Mouse (Mus musculus): ENCODE measurements at regions not wholly inside any gene's neighbourhood (a gene's known extent, or its start where the extent isn't known, plus 50 kb on each side); places are given as distances from the start of the nearest gene placed in this dataset.

DNA sequence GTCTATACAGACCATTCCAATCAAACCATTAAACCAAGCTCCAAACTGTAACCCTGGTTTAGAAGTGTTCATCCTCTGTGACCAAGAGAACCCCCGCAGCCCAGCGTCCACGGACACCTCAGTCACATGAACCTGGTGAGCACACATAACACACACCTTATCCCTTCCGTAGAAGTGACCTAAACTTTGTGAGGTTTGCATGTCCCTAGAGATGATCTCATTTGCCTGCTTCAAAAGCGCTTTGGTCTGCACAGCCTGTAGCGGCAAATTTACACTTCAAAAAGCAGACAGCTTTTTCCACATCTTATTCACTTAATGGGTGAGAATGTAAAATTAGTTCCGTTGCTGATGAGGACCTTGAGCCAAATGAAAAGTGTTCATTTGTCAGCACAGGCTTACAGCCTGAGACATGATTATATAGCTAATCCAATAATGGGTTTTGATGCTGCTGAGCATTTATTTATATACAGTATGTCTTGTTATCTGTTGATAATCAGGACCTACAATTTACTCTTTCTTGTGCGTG is 122.3 kb upstream of the Lmo4 start:
- intact Hi-C loops (cut with DNase I): no loop called here
- DNase-seq: no peak

DNA sequence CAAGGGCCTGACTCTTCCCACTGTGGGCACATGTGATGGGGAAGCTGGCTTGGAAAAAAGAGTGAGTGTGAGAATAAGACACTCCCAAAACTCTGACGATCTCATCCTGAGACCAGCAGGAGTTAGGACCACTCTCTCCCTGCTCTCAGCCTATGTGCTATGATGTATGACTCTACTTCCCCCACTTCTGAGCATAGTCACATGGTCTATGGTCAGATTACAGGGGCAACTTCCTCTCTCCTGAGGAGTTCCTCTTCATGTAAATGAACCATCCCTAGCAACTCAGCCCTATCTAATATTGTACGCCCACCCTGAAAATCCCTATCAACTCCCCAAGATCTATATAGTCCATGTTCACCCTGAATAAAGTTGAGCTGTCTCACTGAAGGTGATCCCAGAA is 120.0 kb upstream of the Lmo4 start:
- intact Hi-C loops (cut with DNase I): no loop called here
- DNase-seq: no peak

DNA sequence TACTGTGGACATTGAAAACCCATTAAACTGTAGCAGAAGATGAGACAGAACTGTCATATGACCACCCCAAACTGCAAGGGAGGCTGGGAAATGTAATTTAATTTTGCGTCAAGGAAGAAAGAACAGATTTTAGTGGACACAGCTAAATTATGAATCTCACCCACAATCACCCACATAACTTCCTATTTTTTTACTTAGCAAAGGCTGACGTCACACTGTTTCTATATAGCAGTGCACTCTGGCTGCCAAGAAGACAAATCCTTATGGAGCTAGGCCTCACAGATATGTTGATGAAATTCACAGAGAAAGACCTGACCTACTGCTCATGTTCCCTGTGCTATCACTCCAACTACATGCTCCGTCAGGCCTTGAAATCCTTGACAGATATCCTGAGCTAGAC is 118.5 kb upstream of the Lmo4 start:
- no peak for DNase-seq
- intact Hi-C loops (cut with DNase I): no loop called here

DNA sequence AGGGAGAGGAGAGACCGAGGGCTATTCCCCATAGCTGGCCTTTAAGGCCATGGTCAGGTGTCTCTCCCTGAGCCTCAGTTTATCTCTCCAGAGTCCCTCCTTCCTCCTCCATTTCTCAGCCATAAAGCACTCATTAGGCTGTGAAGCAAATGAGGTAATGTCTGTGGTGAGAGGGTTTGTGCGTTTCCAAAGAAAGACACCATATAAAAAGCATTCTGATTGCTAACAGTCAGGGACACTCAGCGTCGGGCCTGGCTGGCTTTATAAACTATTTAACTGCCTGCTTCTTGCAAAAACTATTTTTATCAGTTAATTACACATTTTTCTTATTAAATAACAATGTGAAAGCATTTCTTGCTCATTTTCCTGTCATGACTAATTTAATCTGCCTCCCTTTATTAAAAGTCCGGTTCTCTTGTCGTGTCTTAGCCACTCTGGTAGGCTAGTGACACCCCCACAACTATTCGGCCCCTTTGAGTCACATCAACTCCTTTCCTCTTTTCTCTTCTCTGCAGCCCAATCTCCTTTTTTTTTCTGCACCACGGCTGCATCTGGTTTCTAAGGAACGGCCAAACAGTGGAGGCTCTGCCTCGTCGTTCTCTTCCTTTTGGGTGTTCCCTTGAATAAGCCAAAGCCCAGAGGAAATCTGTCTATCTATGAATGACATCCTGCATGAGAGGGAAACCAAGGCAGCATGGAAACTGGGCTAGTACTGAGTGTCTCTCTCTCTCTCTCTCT is 114.6 kb upstream of the Lmo4 start:
- DNase-seq: peak; percentile 4 to 8
- intact Hi-C loops (cut with DNase I): no loop called here

GRCm38 (mm10) chr3:144318761-144319467 is 113.9 kb upstream of the Lmo4 start:
- peak; percentile 3 to 7 for DNase-seq
- intact Hi-C loops (cut with DNase I): no loop called here

- no peak for DNase-seq
- intact Hi-C loops (cut with DNase I): no loop called here
Measured at GRCm38 (mm10) chr3:144310748-144311147, 105.7 kb upstream of the Lmo4 start.

DNA sequence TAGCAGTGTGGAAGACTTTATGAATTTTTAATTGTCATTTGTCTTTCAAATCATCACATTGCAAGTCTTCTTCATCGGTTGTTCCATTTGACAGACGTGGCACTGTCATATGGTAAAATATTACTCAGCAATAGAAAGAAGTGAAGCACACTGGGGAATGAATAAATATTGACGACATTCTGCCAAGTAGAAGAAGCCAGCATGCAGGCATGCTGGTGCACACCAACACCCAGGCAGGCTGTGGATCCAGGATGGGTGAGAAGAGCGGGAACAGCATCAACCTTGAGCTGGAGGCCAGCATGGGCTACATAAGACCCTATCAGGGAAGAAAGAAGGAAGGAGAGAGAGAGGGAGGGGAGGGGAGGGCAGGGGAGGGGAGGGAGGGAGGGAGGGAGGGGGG is 103.6 kb upstream of the Lmo4 start:
- no peak for DNase-seq
- intact Hi-C loops (cut with DNase I): no loop called here

GRCm38 (mm10) chr3:144307557-144307956 is 102.5 kb upstream of the Lmo4 start:
- DNase-seq: no peak

DNA sequence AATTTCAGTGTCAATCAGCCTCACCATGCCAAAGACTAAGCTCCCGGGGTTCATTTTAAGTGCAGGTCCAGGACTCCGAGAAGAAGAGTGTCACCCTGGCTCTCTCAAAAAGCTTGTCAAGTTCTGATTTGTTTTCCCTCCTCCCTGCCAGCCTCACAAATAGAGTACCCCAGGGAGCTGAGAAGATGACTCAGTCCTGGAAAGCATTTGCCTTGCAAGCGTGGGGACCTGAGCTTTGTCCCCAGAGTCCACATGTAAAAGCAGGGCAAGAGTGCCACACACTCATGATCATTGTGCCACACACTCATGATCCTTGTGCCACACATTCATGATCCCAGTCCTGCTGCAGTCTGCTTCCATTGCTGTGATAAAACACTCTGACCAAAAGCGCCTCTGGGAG is 100.4 kb upstream of the Lmo4 start:
- no peak for DNase-seq
- intact Hi-C loops (cut with DNase I): no loop called here

More at GRCm38 (mm10) chr3:144307557-144307956, 102.5 kb upstream of the Lmo4 start:
- intact Hi-C loops (cut with DNase I): no loop called here

- DNase-seq: no peak
- intact Hi-C loops (cut with DNase I): no loop called here
Measured at GRCm38 (mm10) chr3:144304924-144305323, 99.9 kb upstream of the Lmo4 start.

- intact Hi-C loops (cut with DNase I): no loop called here
Measured at GRCm38 (mm10) chr3:144302626-144303025, 97.6 kb upstream of the Lmo4 start.

DNA sequence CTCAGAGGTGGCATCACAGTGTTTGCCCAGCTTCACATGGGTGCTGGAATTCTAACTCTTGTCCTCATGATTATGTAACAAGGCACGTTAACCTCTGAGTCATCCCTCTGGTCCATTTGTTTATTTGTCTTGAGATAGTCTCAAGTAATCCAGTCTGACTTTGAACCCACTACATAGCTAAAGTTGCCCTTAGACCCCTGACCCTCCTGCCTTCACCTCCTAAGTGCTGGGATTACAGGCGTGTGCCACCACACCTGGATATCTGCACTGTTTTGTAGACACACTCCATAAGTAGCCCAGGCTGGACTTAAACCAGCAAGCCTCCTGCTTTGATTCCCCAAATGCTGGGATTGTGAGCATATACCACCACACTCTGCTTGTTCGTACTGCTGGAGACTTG is 96.0 kb upstream of the Lmo4 start:
- intact Hi-C loops (cut with DNase I): no loop called here
- no peak for DNase-seq

More at GRCm38 (mm10) chr3:144302626-144303025, 97.6 kb upstream of the Lmo4 start:
- DNase-seq: no peak

DNA sequence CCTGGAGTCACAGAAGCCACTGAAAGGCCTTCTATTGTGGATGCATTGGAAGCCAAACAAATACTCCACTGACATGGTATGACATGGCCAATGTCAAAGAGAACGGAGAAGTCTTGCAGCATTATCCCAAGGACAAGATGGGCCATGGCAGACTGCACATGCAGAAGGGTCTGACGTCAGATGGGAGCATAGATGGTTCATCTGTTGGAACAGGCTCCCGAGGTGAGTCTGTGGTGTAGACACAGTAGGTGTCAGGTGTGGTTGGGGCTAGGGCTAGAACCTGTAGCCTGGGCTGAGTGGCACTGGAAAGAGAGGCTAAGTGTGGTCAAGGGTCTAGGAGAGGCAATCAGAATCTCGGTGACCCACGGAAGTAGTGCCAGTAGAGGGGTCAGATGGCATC is 94.2 kb upstream of the Lmo4 start:
- intact Hi-C loops (cut with DNase I): no loop called here

DNA sequence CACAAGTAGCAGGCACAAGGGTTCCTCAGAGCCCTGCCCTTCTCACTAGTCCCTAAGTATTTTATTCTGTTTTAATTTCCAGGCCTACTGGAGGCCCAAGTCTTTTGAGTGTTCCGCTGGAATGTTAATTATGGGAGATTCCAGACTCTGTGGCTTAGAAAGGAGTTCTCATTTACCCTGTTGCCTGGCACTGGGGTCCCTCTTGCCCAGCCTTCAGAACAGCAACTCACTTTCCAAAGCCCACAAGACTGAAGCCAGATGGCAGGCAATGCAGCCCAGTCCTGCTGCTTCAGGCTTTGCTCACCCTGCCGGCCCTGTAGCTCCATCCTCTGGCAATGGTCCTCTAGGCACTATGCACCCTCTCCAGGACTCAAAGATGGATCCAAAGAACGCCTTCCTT is 84.5 kb upstream of the Lmo4 start:
- DNase-seq: no peak
- intact Hi-C loops (cut with DNase I): no loop called here

More for the DNA sequence above, 94.2 kb upstream of the Lmo4 start:
- no peak for DNase-seq

DNA sequence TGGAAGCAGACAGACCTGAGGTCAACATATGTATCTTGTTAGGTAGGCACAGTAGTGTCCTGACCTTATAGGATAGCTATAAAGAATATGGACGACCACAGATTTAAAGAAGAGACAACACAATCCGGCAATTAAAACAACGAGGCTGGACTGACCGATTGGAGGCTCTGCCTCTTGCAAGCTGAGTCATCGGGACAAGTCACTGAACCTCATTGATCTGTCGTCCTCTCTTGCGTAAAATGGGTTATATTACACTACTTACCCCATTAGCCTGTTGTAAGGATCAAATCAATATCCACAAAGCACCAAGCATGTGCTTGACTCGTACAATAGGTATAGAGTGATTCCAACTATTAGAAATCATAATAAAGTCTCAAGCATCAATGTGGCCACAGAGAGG is 81.1 kb upstream of the Lmo4 start:
- intact Hi-C loops (cut with DNase I): no loop called here
- DNase-seq: no peak

- no peak for DNase-seq
- intact Hi-C loops (cut with DNase I): no loop called here
Measured at GRCm38 (mm10) chr3:144284326-144284725, 79.3 kb upstream of the Lmo4 start.

DNA sequence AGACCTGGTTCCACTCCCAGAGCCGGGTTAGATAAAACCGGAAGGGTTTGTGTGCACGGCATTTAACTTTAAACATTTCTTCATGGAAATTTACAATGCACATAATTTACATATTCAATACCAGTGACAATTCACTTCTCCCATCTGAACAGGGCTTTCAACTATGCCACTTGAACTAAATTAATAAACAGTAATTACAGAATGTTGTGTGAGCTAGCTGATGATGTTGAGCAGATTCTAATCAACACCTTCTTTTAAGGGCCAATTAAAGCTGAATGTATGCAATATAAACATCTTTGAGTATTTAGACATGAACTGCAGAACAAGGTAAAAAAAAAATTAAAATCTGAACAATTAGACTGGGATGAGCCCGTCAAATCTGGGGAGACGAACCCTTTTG is 68.1 kb upstream of the Lmo4 start:
- DNase-seq: no peak
- intact Hi-C loops (cut with DNase I): no loop called here

GRCm38 (mm10) chr3:144270206-144270605 is 65.2 kb upstream of the Lmo4 start:
- intact Hi-C loops (cut with DNase I): no loop called here
- no peak for DNase-seq

- DNase-seq: no peak
- intact Hi-C loops (cut with DNase I): no loop called here
Measured at GRCm38 (mm10) chr3:144264554-144264953, 59.5 kb upstream of the Lmo4 start.

GRCm38 (mm10) chr3:144260886-144261285 is 55.9 kb upstream of the Lmo4 start:
- intact Hi-C loops (cut with DNase I): no loop called here

GRCm38 (mm10) chr3:144257714-144258517 is 52.9 kb upstream of the Lmo4 start:
- DNase-seq: no peak
- intact Hi-C loops (cut with DNase I): no loop called here

More at GRCm38 (mm10) chr3:144260886-144261285, 55.9 kb upstream of the Lmo4 start:
- DNase-seq: no peak
